In the genomic region with DNA sequence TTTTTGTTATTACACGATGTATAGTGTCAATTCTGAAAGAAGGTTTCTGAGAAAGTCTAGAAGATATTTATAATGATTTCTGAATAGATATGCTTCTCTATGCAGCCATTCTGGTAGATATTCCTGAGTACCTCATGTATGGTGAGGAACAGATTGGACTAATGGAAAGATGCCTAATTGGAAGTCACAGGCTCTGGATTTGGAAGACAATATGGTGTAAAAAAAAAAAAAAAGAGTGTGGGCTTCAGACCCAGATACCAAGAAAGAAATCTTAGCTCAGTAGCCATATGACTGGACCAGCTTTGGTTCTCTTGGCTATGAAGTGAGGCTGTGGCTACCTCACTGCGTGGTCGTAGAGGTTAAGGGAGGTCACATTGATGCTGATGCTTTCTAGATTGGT, we compare ENCODE assay signal across 19 mouse cellular contexts.
DNase-seq lines count a peak whose midpoint lies in the region; ATAC-seq and TF ChIP-seq lines count a peak whose summit lies in the region.
"Had no signal": no experiment of that assay in that cellular context is flagged by ENCODE, and none has a peak within 500 bp of the region (broad histone marks: within the 10 kb centered on the region; RNA-seq: fewer than 3 reads in every experiment).

No protein-coding gene starts in this region.

- no peak for TF ChIP-seq CTCF in layer of hippocampus, adult 2 months (conservative IDR thresholded peaks at IDR 0.05)

- ATAC-seq in frontal cortex, adult (ENCODE audit: low TSS enrichment), result peak; percentile 66
- ATAC-seq: forebrain, embryonic 15.5 days; intestine, embryonic 15.5 days had no signal

- peak; percentile 12 for DNase-seq in cerebellum, adult 11-12 months
- no peak for DNase-seq in cerebellum, postnatal 25 days
- DNase-seq in frontal cortex, postnatal 36 days (ENCODE audit: low spot score in 2 of 2), result no peak
- peak in 1 of 2 experiments; percentile 37 for DNase-seq in layer of hippocampus, adult 2 months (ENCODE audit: low spot score in 2 of 2)
- DNase-seq in layer of hippocampus, postnatal 36 days, result no peak
- peak; percentile 76 for DNase-seq in telencephalon, adult 2 months (ENCODE audit: low read depth, low spot score)
- DNase-seq in left cerebral cortex, adult 9 months (ENCODE audit: low spot score in 2 of 2), result no peak
- DNase-seq: adrenal gland, postnatal 14 days; embryo, embryonic 11 days; kidney, adult 18-20 months had no signal

- peak overlapping the region; percentile 15; the same call in 1 of the 2 replicates for H3K27ac ChIP-seq in layer of hippocampus, adult 2 months
- H3K27ac ChIP-seq: embryonic facial prominence, embryonic 15.5 days; forebrain, embryonic 10.5 days; forebrain, embryonic 15.5 days; hindbrain, embryonic 10.5 days; hindbrain, embryonic 14.5 days; intestine, embryonic 15.5 days had no signal

- H3K4me3 ChIP-seq in layer of hippocampus, adult 2 months, result no peak overlapping the region
- H3K4me3 ChIP-seq: embryonic facial prominence, embryonic 15.5 days; erythroblast, embryonic 14.5 days; forebrain, embryonic 10.5 days; forebrain, embryonic 15.5 days; heart, embryonic 12.5 days; hindbrain, embryonic 10.5 days; intestine, embryonic 15.5 days had no signal

Comparison
In these comparisons a context has a peak if more than half of its experiments do, and no peak if none do; other contexts are left out.
1. DNase-seq: peak in cerebellum, adult 11-12 months (single experiment) and telencephalon, adult 2 months (single experiment); none in cerebellum, postnatal 25 days (0 of 2), frontal cortex, postnatal 36 days (0 of 2), layer of hippocampus, postnatal 36 days (0 of 2) and left cerebral cortex, adult 9 months (0 of 2).